Mouse (Mus musculus) telencephalon, adult 2 months (tissue): ENCODE measurements around the gene Rexo1.

ENCODE experiments used
- DNase-seq: peaks from one replicate; pipeline ENCODE4 v3.0.0-alpha.2; 2011; ENCODE audit warnings: low read depth, low spot score

Rexo1 gene

GRCm38 (mm10) chr10:80509412-80510272, 51.7 kb downstream of the Rexo1 start:
- DNase-seq: peak; percentile 23

- DNase-seq: peak; percentile 4
Measured at GRCm38 (mm10) chr10:80506222-80506621, 55.1 kb downstream of the Rexo1 start.

- no peak for DNase-seq
Measured at GRCm38 (mm10) chr10:80504724-80505123, 56.6 kb downstream of the Rexo1 start.

- no peak for DNase-seq
Measured at GRCm38 (mm10) chr10:80503599-80504220, 57.6 kb downstream of the Rexo1 start.

GRCm38 (mm10) chr10:80502819-80503314, 58.5 kb downstream of the Rexo1 start:
- no peak for DNase-seq

GRCm38 (mm10) chr10:80502291-80502690, 59.1 kb downstream of the Rexo1 start:
- no peak for DNase-seq

- no peak for DNase-seq
Measured at GRCm38 (mm10) chr10:80496421-80496820, 64.9 kb downstream of the Rexo1 start.

- DNase-seq: no peak
Measured at GRCm38 (mm10) chr10:80495901-80496300, 65.5 kb downstream of the Rexo1 start.

- no peak for DNase-seq
Measured at GRCm38 (mm10) chr10:80494732-80495131, 66.6 kb downstream of the Rexo1 start, which contains the start of gene Onecut3. TSS of gene Onecut3 (plus strand) at chr10:80494835.
